Mouse (Mus musculus) embryo, embryonic 10.5 days (tissue): ENCODE results near the gene Bcr.
"Not testable (repeated sequence)": the region's sequence is repeated elsewhere in the genome, so short reads cannot be mapped to it uniquely, and the experiment has no call there.

Experiments used
- DNase-seq: peaks from one replicate; pipeline ENCODE4 v3.0.0-alpha.2; 2015; ENCODE audit warnings: low spot score

Bcr gene

DNA sequence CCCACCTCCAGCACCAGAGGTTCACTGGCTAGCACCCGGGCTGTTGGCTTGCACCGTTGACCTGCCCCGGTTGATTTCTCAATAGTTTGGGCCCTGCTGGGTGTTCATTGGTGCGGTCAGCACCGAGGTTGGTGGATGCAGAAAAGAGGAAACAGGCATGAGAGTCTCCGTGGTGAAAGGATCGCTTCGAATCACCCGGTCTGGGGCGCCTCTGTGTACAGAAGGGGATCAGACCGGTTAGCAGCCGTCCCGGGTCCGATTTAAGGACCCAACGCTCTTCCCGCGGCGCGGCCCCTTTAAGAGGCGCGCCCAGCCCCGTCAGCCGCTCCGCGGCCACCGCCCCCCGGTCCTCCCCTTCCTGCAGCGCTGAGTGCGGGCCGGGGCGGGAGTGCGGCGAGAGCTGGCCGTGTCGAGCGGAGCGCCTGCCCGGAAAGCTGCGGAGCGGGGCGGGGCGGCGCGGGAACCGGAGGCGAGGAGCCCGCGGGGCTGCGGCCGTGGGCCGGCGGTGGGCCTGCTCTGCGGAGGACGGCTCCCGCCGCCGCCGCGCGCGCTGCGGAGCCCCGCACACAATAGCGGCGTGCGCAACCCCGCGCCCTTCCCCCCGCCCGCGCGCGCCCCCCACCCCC is at the start of gene Bcr:
TSS of gene Bcr (plus strand) at position 376 of the 626 bp plus-strand sequence.
- DNase-seq = peak; percentile 90

DNA sequence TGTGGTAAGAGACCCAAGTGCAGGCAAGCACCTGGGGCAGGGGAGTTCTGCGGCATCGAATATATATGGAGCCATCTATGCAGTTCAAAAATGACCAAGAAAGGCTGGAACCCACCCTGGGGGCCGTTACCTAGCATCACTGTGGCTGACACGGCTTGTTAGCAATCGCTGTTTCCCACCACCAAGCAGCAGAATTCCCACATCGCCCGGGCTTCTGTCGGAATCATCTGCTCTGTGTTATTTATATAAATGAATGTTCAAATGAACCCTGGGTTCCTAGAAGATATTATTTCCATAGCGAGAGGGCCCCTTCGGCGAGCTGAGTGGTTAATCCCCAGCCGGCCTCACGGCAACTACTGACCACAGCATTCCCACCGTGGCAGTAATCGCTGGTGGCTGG is 49.7 kb upstream of the Bcr start:
- DNase-seq = no peak

DNA sequence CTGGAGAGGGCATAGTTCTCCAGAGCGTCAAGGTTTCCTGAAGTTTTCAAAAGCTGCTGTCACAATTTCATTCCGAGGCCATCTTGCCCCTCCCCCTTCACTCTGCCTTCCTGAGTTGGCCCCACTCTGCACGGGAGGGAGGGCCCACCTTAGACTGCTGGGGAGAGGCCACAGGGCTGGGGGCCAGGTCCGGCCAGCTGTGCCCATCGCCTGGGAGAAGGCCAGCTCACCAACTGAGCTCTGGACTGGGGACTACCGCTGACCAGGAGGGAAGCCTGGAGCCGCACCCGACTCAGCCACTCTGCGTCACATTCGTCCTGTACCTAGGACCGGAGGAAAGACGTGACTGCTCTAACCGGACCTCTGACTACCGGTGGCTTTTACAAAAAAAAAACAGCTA is 44.9 kb upstream of the Bcr start:
- DNase-seq = no peak

DNA sequence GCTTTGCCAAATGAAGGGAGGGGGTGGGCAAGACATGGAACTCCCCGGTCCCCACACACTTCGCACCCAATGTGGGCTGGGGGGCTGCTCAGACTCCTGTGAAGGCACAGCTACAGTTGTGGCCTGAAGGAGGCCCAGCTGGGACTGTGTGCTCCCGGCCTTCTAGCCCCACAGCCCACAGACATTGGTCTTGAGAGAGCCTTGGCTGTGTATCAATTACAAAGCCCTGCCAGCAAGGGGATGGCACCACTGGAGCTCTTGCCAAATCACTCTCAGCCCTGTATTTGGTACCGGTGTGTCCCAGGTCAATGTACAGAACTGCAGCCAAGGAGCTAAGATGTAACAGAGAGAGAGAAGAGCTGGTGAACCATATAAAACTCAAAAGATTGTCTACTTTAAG is 43.9 kb upstream of the Bcr start:
- no peak for DNase-seq

DNA sequence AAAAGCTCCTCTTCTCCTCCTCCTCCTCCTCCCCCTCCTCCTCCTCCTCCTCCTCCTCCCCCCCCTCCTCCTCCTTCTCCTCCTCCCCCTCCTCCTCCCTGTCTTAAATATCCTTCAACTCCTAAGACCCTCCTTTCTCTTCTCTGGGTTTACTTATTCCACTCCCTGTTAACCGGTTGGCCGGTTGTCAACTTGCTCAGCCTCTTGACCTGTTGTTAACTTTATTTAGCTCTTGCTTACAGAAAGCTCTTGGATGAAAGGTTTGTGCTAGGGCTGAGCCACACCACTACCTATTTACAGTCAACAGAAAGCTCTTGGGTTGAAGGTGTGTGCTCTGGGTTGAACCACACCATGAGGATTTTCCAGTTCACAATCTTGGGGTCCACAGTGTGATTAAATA is 40.1 kb upstream of the Bcr start:
- DNase-seq = no peak

DNA sequence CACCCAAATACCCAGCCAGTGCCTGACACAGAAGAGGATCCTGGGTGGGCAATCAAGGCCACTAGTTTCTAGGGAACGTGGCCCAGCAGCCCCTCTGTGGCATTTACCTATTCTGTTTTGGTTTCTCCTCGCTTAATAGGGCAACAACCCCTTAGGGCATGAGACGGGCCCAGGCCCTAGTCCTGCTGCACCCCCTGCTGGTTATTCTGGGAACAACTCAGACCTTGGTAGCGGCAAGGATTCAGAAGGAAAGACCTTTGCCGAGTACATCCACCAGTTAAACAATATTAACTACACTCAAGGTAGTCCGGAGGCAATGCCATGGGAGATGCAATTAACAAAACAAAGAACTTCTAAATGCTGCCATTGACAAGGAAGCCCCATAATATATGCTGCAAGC is 39.3 kb upstream of the Bcr start:
- DNase-seq = peak; percentile 86

DNA sequence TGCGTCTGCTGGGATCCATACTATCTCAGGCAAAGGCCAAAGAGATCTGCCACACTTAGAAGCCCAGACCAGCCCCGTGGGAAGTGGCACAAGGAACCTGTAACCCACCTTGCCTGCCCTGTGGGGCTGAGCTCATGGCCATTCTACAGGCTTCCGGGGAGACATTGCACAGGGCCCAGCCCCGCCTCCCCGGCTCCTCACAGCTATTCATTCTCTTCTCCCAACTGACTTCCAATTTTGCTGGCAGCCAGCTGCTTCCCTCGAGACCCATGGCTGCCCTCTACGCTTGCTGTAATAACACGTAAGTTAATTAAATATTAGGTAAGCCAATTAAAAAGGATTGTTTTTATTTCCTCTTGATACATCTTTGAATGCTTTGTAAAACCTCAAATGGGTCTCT is 33.9 kb upstream of the Bcr start:
- no peak for DNase-seq

DNA sequence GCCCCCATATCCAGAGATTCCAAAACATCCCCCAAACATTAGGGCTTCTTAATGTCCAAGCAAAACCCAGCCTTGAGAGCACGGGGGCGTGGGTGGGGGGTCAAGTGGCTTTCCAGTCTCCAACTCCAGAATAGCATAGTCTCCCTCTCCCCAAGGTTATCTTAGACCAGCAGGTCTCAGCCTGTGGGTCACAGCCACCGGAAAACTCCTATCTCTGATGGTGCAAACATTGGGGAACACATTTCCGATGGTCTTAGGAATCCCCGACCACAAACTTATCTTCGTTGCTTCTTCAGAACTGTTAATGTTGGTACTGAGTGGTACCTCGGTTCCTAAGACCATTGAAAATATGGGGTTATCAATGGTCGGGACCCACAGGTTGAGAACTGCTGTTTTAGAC is 31.6 kb upstream of the Bcr start:
- DNase-seq = no peak

DNA sequence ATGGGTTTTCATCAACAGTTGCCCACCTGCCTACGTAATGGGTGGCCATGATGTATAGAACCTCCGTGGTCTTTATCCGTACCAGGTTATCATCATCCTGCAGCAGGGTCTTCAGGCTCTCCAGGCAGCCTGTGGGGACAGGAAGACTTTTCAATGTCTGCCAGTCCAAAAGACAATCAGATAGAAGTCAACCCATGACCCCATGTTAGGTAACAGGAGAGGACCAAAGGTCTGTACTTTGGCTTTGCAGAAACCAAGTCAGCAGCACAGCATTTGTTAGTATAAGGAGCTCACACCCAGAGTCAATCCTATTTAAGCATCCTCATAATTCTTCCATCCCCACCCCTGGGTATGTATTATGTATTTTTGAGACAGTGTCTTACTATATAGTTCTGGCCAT is 30.7 kb upstream of the Bcr start:
- no peak for DNase-seq

DNA sequence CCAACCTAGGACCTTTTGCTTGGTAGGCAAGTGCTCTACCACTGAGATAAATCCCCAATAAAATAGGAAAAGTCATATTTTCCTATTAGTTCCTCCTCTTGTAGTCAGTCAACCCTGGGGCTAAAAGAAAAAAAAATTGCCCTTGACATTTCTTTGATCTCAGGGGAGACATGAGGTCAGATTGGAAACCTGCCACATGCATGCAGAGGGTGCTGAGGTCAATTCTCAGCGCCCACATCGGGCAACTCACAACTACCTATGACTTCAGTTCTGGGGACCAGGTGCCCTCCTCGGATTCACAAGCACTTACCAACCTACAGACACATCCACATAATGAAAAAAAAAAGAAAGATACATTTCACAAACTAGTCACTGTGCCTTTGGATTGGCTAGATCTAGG is 30.2 kb upstream of the Bcr start:
- no peak for DNase-seq

DNA sequence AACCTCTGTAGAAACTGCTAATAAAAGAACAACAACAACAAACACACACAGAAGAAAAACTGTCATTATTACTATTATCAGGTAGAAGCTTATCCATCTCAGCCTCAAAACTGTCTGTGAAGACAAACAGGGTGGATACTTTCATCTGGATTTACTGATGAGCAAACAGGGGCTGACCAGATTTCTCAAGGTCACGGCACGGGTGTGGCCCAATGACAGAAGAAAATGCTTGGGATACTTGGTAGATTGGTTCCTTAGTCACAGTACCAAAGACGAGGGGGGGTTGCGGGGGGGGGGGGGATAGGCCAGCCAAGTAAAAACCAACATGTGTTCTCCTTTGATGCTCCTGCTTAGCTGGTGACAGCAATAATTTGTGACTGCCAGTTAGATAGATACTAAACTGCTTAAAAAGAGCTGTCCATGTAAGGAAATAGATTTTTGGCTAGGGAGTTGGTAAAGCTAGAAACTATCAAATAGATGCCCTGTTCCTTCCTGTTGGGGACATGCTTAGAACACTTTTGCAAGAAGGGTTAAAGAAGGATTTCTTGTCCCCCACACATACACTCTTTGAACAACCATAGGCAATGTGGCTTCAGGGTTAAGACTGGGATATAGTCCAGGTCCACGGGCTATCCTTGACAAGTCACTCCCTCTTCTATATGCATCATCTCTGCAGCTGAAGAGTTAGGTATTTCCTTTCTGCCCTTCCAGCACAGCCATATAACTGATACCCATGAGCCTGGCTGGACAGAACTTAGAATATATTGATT is 28.9 kb upstream of the Bcr start:
- DNase-seq = no peak

DNA sequence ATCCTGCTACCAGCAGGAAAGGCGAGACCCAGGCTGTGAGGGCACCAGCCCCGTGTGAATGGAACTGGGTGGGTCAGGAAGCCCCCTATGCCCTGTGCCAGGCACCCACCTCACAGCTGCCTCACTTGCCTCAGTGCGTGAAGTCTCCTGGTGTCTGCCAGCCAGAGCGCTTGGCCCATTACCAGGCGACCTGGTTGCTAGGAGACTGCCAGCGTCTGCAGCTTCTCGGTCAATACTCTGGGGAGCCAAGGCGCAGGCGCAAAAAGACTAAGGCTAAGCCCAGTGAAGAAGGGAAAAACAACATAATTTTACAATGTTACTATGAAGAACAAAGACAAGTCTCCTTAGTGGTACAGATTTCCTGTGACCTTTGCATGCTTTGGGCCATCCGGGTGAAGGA is 28.0 kb upstream of the Bcr start, which contains the start of gene Rsph14:
TSS of gene Rsph14 (minus strand) at position 192 of the 400 bp plus-strand sequence.
- DNase-seq = peak; percentile 78

DNA sequence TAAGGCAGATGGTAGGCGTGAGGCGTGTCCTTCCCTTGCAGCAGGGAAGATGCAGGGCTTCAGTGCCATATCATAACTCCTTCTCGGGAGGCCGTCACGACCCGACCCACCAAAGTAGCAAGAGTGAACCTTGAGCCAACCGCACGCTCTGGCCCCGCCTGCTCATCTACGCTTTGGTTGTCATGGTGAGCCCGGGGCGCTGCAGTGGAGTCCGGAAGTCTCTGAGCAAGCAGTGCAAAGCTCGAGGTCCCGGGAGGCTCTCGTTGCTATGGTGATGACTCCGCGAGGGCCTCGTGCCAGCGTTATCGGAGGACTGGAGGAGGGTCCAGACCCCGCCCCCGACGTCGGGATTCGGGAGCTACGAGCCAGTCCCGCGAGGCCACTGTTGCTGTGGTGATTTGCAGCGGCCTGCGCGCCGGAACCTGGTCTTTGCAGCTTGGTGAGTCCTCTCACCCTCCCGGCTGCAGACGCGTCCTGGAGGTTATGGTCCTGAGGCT is 23.5 kb upstream of the Bcr start, which contains the start of gene Rab36:
TSS of gene Rab36 (plus strand) at position 176 of the 497 bp plus-strand sequence.
- peak; percentile 100 for DNase-seq

DNA sequence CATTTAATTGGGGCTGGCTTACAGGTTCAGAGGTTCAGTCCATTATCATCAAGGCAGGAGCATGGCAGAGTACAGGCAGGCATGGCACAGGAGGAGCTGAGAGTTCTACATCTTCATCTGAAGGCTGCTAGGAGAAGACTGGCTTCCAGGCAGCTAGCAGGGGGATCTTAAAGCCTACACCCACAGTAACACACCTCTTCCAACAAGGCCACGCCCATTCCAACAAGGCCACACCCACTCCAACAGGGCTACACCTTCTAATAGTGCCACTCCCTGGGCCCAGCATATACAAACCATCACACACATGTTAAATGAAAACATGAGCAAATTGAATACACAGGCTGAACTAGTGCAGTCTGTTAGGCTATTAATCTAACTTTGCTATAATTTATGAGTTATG is 18.3 kb upstream of the Bcr start:
- not testable (repeated sequence) for DNase-seq

DNA sequence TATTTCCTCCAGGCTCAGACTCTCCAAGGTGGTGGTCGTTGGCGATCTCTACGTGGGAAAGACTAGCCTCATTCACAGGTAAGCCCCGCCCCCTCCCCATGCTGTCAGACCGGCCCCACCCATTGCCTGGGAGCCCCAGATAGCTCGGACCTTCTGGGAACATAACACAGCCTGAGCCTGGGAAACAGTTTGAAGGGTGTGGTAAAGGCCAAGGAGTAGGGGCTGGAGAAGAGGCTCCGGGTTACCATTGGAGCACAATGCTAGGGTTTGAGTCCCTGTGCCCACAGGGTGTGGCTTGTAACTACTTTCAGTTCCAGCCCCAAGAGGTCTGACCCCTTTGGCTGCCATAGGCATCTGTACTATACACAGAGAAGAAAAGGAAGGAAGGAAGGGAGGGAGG is 15.9 kb upstream of the Bcr start:
- DNase-seq = no peak

DNA sequence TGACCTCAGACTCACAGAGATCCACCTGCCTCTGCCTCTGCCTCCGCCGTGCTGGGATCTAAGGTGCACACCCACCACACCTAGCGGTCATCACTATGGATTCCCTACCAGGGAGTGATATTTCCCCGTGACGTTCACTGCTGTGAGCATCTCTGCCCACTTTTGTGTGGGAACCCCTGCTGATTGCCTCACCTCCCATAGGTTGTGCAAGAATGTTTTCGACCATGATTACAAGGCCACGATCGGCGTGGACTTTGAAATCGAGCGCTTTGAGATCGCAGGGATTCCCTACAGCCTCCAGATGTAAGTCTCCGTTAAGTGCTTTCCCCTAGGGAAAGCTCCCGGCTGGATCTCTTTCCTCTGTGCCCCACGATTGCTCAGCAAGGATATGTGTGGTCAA is 14.6 kb upstream of the Bcr start:
- no peak for DNase-seq

DNA sequence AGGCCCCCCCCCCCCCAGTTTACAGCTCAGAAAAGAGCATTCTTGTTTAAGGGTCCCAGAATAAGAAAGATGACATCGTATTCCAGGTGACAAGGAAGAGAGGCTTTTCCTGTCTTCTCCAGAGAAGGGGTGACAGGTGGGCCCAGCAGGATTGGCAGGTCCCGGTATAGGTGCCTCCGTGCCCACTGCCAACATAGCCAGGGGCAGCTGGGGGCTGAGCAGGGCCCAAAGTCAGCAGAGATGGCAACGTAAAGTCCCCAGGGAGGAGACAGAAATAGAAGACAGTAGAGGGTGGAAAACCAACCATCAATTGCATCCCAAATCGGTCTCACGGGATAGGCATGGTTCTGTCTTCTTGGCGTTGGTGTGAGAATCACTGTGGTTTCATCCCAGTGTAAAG is 11.7 kb upstream of the Bcr start:
- no peak for DNase-seq

DNA sequence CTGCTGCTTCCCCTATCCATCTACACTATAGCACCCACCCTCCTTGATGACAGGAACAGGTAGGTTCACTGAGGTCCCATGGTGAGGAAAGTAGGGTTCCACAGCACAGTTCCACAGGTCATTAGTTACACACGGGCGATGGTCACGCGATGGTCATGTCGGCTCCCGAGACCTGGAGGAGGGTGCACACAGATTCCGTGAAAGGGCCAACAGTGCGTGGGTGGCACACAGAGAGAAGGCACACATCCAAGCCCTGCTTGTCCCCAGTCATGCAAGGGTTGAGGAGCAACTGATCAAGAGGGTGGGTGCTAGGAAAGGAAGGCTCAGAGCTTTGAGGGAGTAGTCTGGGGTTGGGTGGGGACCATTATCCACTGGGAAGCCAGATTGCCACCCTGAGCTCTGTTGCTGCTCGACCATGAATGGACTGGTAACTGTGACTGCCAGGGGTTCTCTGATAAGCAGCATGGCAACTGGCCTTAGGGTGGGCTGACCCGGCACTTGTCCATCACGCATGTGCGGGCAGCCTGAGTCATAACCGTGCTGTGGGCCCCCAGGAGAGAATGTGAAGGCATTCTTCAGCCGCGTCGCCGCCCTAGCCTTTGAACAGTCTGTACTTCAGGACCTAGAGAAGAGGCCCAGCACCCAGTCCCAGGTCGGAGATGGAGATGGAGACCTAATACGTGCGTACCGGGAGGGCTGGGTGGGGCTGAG is 8.9 kb upstream of the Bcr start:
- DNase-seq = no peak

DNA sequence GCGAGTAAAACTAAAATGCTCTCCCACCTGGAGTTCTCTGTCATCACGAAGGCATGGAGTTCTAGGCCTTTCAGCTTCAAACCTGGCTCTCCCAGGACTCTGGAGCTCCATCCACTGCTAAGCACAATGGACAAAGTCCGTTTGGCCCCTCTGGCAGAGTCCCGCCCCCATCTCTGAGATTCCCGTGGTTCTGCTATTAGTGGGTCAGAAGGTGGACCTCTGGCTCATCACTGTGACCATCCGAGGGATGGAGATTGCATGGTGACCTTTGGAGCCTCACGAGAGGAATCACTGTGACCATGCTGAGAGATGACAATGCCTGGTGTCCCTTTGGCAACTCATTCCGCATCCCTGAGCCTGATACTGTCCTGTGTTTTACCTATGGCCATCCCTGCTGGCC is 7.5 kb upstream of the Bcr start:
- DNase-seq = no peak

DNA sequence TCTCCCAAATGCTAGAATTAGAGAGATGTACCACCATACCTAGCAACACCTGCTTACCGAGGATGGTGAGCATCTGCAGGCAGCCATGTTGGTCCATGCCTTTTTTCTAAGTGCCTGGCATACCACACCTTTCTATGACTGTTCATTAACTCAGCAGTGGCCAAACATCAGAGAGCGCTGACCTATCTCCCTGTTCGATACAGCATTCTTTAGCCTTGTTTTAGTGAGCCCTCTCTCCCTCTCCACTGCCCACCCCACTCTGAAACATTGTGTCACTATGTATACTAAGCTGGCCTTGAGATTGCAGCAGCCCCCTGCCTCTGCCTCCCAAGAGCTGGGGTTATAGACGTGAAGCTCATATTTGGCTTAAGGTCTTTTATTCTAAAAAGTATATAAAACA is 6.7 kb upstream of the Bcr start:
- no peak for DNase-seq

DNA sequence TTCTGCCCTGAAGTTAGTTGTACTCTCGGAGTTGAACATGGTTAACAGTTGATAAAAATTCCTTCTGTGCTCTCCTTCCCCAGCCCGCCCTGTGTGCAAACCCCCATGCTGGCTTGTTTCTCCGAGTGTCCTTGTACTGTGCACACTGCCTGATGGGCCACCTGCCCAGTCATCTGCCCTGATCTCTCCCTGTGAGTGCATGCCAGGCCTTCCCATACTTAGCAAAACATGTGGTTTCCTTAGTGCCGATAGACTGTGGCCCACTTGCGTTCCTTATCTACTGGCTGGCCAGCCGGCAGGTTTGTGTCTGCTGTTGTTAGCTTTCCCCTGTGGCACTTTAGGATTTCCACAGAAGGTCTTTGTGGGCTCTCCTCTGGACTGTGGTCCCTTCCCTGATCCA is 6.3 kb upstream of the Bcr start:
- DNase-seq = no peak

DNA sequence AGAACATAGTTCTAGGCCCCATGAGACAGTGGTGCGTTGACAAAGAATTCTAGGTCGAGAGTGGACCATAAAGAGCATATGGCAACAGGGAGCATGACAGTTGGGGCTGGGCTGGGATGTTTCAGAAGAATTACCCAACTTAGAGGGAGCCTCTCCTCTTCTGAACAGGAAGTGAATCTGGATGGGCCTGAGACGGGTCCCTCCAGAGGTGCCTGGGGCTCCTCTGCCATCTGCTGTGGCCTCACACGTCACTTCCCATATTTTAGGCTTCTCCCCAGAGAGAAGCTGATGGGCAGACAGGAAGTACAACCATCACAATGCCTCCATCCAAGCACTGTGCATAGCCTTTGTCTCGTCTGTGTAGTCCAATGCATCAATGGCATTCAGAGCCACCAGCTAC is 4.7 kb upstream of the Bcr start:
- DNase-seq = no peak

DNA sequence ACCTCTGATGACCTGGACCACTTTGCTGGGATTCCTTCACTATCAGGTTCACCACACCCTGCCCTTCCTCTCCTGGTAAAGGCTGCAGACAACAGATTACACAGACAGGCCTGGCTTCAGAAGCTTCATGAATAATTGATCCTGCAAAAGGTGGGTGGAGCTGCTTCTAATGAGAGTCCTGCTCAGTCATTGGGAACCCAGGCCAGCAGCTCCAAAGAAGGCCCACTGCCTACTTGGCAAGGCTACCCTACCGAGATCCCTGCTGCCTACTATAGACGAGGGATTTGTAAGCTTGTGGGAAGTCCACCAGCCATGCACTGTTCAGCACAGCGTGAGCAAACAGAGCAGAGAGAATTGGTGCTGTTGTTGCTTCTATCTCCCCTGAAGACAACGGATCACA is 4.1 kb upstream of the Bcr start:
- DNase-seq = no peak
